Mouse (Mus musculus) megakaryocyte, embryonic 14.5 days (primary cell): ENCODE measurements around the gene Mybph.

Source experiments
- FLI1 ChIP-seq: IDR thresholded peaks from 2 replicates; pipeline ENCODE4 v1.6.1; 2012; ENCODE audit warnings: low read length, inconsistent platforms, mixed read lengths
- GATA1 ChIP-seq: IDR thresholded peaks from 3 replicates; pipeline ENCODE4 v1.6.1; 2012; ENCODE audit warnings: mixed read lengths, low read length, inconsistent platforms, borderline replicate concordance

DNA sequence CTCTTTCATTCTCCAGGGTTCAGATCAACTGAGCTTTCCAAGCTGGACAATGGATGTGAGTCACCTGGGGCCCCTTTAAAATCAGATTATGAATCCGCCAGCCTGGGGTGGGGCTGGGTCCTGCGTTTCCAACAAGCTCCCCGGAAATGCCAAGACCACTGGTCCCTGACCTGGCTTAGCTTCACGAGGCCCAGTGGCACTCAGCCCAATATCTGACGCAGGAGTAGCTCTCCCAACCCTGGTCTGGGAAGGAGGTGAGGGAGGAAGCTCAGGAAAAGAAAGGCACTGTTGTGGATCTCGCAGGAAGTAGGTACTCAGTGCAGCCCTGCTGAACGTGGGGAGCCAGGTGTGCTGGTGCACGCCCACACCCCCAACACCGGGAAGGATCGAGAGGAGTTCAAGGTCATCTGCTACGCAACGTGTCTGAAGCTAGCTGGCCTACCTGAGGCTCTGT is 23.8 kb downstream of the Mybph start:
- no peak for TF ChIP-seq GATA1
- TF ChIP-seq FLI1, result no peak
